Mouse (Mus musculus) liver, embryonic 16.5 days (tissue): ENCODE results near the gene Atp8a1. TPM values are rescaled to one million over a fixed set of nuclear protein-coding genes. Genes with fewer than 3 reads are reported as not detected.

Experiments used
- ATAC-seq: fragments of 200-750 bp; cut with Nextera tagmentation; 2 replicates; pipeline ENCODE4 v1.8.0; 2017; ENCODE audit warnings: low read depth, mild to moderate bottlenecking, moderate number of reproducible peaks, moderate library complexity
- H3K27ac ChIP-seq: fragments of 300-500 bp; sonication (generic); 2 replicates; pipeline ENCODE4 v1.5.1; 2014; ENCODE audit warnings: mild to moderate bottlenecking, low read length
- H3K27me3 ChIP-seq: fragments of 300-500 bp; sonication (generic); 2 replicates; pipeline ENCODE4 v1.6.1; 2014; ENCODE audit warnings: low read depth, low read length, mixed read lengths; ENCODE audit not compliant: control insufficient read depth, insufficient read depth
- H3K36me3 ChIP-seq: fragments of 300-500 bp; sonication (generic); 2 replicates; pipeline ENCODE4 v1.6.1; 2014; ENCODE audit warnings: mild to moderate bottlenecking; ENCODE audit not compliant: control insufficient read depth, insufficient read depth
- H3K4me1 ChIP-seq: fragments of 300-500 bp; sonication (generic); 2 replicates; pipeline ENCODE4 v1.6.1; 2014; ENCODE audit warnings: low read depth, low read length, mixed read lengths; ENCODE audit not compliant: control insufficient read depth
- H3K4me2 ChIP-seq: fragments of 300-500 bp; sonication (generic); 2 replicates; pipeline ENCODE4 v1.6.1; 2014; ENCODE audit warnings: low read depth, low read length, mixed read lengths
- H3K4me3 ChIP-seq: fragments of 300-500 bp; sonication (generic); 2 replicates; pipeline ENCODE4 v1.5.1; 2014; ENCODE audit warnings: low read depth, mild to moderate bottlenecking, low read length
- H3K9ac ChIP-seq: fragments of 300-500 bp; sonication (generic); 2 replicates; pipeline ENCODE4 v1.6.1; 2014; ENCODE audit warnings: low read depth, low read length
- H3K9me3 ChIP-seq: fragments of 300-500 bp; sonication (generic); replicated peaks from 2 replicates; pipeline ENCODE4 v1.6.1; 2016; ENCODE audit warnings: low read length; ENCODE audit not compliant: control insufficient read depth
- WGBS: fragments of 180-500 bp; shearing (Covaris S2); extraction: QIAGEN DNeasy Blood & Tissue Kit; methylation state at CpG from one replicate; pipeline ENCODE4 v1.1.7; 2014; ENCODE audit not compliant: insufficient replicate concordance; 5-methylcytosine and 5-hydroxymethylcytosine counted together
- polyA plus RNA-seq: library from polyadenylated mRNA; unstranded; fragments of >200 nt; fragmentation: Nextera tagmentation; extraction: Ambion mirVana; gene quantifications from 2 replicates; pipeline ENCODE4 v1.2.1, GENCODE M21; 2015

Gene Atp8a1
- polyA plus RNA-seq: 40.9 and 48.4 TPM in 2 replicates

GRCm38 (mm10) chr5:67847253-67848165 lies at the start of gene Atp8a1:
Gene Atp8a1 (minus strand): TSS chr5:67847434.
- H3K9me3 ChIP-seq: no peaks in the 10 kb centered on the region
- peak within 1 kb of the TSS; percentile 95 for H3K4me3 ChIP-seq
- H3K27ac ChIP-seq: peak within 1 kb of the TSS; percentile 91
- H3K4me1 ChIP-seq: peaks cover 38% of the 10 kb centered on the region
- H3K27me3 ChIP-seq: no peaks in the 10 kb centered on the region
- peak within 1 kb of the TSS; percentile 92 for H3K9ac ChIP-seq
- H3K36me3 ChIP-seq: no peaks in the 10 kb centered on the region
- ATAC-seq: peak; percentile 92
- WGBS: under 1% methylated on average over 53 of the region's 64 CpGs
- peak within 1 kb of the TSS; percentile 98 for H3K4me2 ChIP-seq

- H3K4me1 ChIP-seq: peaks cover 2% of the 10 kb centered on the region; the same call in 1 of the 2 replicates
- no peaks in the 10 kb centered on the region for H3K36me3 ChIP-seq
- 79% methylated on average over 9 of the region's 9 CpGs for WGBS
- no peak overlapping the region for H3K27ac ChIP-seq
- no peaks in the 10 kb centered on the region for H3K9me3 ChIP-seq
- no peak overlapping the region for H3K9ac ChIP-seq
- H3K4me3 ChIP-seq: no peak overlapping the region
- H3K4me2 ChIP-seq: no peak overlapping the region
- ATAC-seq: no peak
- H3K27me3 ChIP-seq: no peaks in the 10 kb centered on the region
Measured at GRCm38 (mm10) chr5:67884422-67885210, 37.4 kb upstream of the Atp8a1 start.

- no peak overlapping the region for H3K4me3 ChIP-seq
- no peak overlapping the region for H3K9ac ChIP-seq
- WGBS: 55% methylated on average over 1 of the region's 1 CpGs
- no peaks in the 10 kb centered on the region for H3K27me3 ChIP-seq
- no peaks in the 10 kb centered on the region for H3K9me3 ChIP-seq
- peak; percentile 61 for ATAC-seq
- H3K4me1 ChIP-seq: peaks cover 2% of the 10 kb centered on the region; the same call in 1 of the 2 replicates
- H3K27ac ChIP-seq: no peak overlapping the region
- H3K36me3 ChIP-seq: no peaks in the 10 kb centered on the region
- no peak overlapping the region for H3K4me2 ChIP-seq
Measured at GRCm38 (mm10) chr5:67883564-67884171, 36.4 kb upstream of the Atp8a1 start.

GRCm38 (mm10) chr5:67871414-67871813 lies 24.2 kb upstream of the Atp8a1 start:
- no peak overlapping the region for H3K27ac ChIP-seq
- no peaks in the 10 kb centered on the region for H3K9me3 ChIP-seq
- no peaks in the 10 kb centered on the region for H3K27me3 ChIP-seq
- 22% methylated on average over 3 of the region's 3 CpGs for WGBS
- no peak overlapping the region for H3K4me2 ChIP-seq
- ATAC-seq: no peak
- H3K36me3 ChIP-seq: no peaks in the 10 kb centered on the region
- no peaks in the 10 kb centered on the region; the same call in 1 of the 2 replicates for H3K4me1 ChIP-seq
- H3K9ac ChIP-seq: no peak overlapping the region
- no peak overlapping the region for H3K4me3 ChIP-seq

- 0 out of 2 replicates have a peak, but pooled peaks have one; percentile 41 for ATAC-seq
Measured at GRCm38 (mm10) chr5:67866221-67866620, 19.0 kb upstream of the Atp8a1 start.

GRCm38 (mm10) chr5:67865670-67866069 lies 18.4 kb upstream of the Atp8a1 start:
- no peak overlapping the region for H3K9ac ChIP-seq
- H3K9me3 ChIP-seq: no peaks in the 10 kb centered on the region
- 0 out of 2 replicates have a peak overlapping the region, but pooled peaks have one; percentile 1 for H3K4me2 ChIP-seq
- H3K36me3 ChIP-seq: no peaks in the 10 kb centered on the region
- no peaks in the 10 kb centered on the region for H3K27me3 ChIP-seq
- 17% methylated on average over 5 of the region's 5 CpGs for WGBS
- peaks cover 4% of the 10 kb centered on the region for H3K4me1 ChIP-seq
- no peak overlapping the region for H3K27ac ChIP-seq
- no peak overlapping the region for H3K4me3 ChIP-seq
- ATAC-seq: peak; percentile 66

More at GRCm38 (mm10) chr5:67866221-67866620, 19.0 kb upstream of the Atp8a1 start:
- H3K27ac ChIP-seq: no peak overlapping the region
- no peaks in the 10 kb centered on the region for H3K27me3 ChIP-seq
- no peaks in the 10 kb centered on the region for H3K36me3 ChIP-seq
- WGBS: 61% methylated on average over 9 of the region's 9 CpGs
- peaks cover 4% of the 10 kb centered on the region for H3K4me1 ChIP-seq
- H3K9ac ChIP-seq: no peak overlapping the region
- H3K4me2 ChIP-seq: no peak overlapping the region
- H3K4me3 ChIP-seq: no peak overlapping the region
- no peaks in the 10 kb centered on the region for H3K9me3 ChIP-seq

- peaks cover 4% of the 10 kb centered on the region for H3K4me1 ChIP-seq
- no peaks in the 10 kb centered on the region for H3K9me3 ChIP-seq
- no peak overlapping the region for H3K4me2 ChIP-seq
- peak; percentile 54 for ATAC-seq
- H3K4me3 ChIP-seq: no peak overlapping the region
- H3K9ac ChIP-seq: no peak overlapping the region
- no peaks in the 10 kb centered on the region for H3K36me3 ChIP-seq
- H3K27me3 ChIP-seq: no peaks in the 10 kb centered on the region
- H3K27ac ChIP-seq: no peak overlapping the region
- 26% methylated on average over 2 of the region's 2 CpGs for WGBS
Measured at GRCm38 (mm10) chr5:67864508-67865060, 17.4 kb upstream of the Atp8a1 start.

GRCm38 (mm10) chr5:67863950-67864391 lies 16.7 kb upstream of the Atp8a1 start:
- no peak overlapping the region for H3K4me2 ChIP-seq
- no peak for ATAC-seq
- whole genome bisulfite sequencing: 39% methylated on average over 10 of the region's 10 CpGs
- H3K9ac ChIP-seq: no peak overlapping the region
- no peaks in the 10 kb centered on the region for H3K36me3 ChIP-seq
- no peak overlapping the region for H3K27ac ChIP-seq
- no peaks in the 10 kb centered on the region for H3K9me3 ChIP-seq
- H3K4me3 ChIP-seq: no peak overlapping the region
- no peaks in the 10 kb centered on the region for H3K27me3 ChIP-seq
- peaks cover 4% of the 10 kb centered on the region for H3K4me1 ChIP-seq
